Mouse (Mus musculus) fibroblast of lung, adult 2 months (primary cell): ENCODE measurements at regions not wholly inside any gene's neighbourhood (a gene's known extent, or its start where the extent isn't known, plus 50 kb on each side); places are given as distances from the start of the nearest gene placed in this dataset.

ENCODE experiments used
- DNase-seq: peaks from one replicate; pipeline ENCODE4 v3.0.0-alpha.2; 2011; ENCODE audit warnings: low read depth

- no peak for DNase-seq
Measured at GRCm38 (mm10) chr2:179263888-179264287, 178.3 kb upstream of the Cdh4 start.

GRCm38 (mm10) chr2:179265436-179265835 lies 176.8 kb upstream of the Cdh4 start:
- no peak for DNase-seq

DNA sequence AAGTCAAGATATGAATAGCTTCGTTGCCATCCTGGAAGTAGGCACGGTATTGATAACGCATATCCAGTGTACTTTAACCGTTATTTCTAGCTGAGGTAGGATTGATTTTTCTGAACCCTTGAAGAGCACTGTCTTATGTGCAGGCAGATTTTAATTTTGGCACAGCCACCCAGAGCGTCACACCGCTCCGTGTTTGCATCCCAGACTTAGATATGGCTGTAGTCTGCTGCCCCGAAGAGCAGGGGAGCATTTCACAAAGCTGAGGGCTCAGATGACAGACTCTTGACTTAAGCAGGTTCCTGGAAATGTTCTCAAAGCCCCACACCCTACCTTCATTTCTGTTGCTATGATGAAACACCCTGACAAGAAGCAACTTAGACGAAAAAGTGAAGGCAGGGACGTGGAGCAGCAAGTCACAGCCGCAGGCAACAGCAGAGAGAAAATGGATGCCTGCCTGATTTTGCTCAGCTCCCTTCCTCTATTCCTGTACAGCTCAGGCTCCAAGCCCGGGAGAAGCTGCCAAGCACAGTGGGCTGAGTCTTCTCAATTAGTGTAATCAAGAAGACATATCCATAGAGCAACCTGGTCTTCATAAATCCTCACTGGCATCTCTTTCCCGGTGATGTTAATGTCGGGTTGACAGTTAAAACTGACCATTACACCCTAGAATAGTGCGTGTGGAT lies 164.9 kb upstream of the Cdh4 start:
- DNase-seq, result no peak

DNA sequence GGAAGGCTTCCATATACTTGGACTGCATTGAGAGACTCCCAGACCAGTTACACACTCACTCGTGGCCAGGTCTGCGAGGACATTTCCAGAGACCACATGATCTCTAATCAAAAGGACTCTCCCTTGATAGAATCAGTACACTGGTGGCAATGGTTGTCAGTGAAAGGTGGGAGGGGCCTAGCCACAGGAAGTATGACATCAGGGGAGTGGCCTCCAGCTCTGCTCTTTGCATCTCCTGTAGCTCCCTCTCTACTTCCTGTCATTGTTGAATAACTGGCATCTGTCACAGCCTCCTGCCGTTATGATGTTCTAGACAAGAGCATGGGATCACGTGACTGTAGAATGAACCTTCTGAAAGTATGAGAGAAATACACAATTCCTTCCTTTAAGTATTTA lies 164.3 kb upstream of the Cdh4 start:
- no peak for DNase-seq

DNA sequence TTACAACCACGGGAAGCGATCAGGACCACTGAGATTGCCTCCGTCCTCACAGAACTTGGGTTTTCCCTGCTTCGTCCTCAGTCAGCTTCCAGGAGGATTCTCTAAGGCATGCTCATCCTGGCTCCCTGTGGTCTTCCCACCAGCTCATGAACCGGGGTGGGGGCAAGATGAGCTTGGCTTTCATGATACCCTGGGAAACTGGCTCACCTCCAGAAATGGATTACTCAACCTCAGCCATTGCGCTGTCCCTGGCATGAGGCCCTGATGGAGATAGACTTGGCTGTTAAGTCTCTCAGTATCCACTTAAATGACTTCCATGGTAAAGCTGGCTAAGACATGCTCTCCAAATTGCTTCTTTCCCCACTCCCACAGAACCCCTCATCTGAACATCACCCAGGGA lies 160.0 kb upstream of the Cdh4 start:
- DNase-seq, result no peak

DNA sequence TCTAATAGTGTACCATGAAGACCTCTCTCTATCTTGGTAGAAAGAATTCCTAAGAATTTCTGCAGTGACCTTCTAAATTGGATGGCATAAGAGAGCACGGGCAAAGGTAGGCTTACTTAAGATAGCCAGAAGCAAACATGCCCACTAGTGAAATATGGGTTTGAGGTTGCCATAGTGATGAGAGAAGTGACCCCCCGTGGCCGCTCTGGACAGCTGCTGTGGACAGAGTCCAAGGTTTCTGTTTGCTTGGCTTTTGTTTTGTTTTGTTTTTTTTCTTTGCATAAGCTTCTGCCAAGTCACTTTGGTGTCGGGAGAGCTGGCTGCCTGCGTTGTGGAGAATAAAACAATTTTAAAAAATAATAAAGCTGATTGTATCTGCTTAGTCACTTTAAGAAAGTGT lies 151.8 kb upstream of the Cdh4 start:
- DNase-seq, result no peak

DNA sequence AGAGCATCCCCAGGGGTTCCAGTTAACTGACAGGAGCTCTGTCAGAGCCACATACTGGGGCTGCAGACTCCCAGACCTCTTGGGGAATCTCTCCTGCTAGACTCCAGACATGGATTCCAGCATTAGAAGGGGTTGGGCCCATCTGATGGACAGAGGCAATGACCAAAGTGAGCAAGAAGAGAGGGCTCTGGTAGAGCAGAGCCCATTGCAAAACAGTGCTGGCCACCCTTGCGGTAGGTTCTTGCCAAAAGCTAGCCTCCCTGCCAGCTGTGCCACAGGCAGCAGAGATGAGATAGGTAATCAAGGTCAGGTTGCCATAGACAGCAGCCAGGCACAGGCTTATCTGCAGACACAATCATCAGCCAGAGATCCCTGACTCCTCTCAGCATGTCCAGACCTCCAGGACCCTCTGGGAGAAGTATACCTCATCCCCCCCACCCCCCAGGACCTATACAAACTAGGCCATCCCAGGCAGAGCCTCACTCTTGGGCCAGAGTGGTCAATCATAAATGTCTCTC lies 151.1 kb upstream of the Cdh4 start:
- DNase-seq, result no peak

DNA sequence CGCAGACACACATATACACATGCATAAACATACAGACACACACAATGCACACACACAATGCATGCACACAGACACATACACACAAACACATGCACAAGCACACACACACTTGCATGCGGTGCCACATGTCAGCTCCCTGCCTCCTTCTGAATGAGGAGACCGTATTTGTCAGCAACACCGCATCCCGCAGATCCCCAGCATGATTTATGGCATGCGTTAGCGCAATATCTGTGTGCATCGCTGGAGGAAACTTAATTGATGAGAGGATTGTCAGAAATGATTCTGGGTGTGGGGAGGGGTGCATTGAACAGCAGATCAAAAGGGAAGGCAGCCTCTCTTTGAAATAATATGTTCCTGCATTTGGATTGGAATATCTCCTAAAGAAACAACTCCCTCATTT lies 150.3 kb upstream of the Cdh4 start:
- DNase-seq, result no peak

DNA sequence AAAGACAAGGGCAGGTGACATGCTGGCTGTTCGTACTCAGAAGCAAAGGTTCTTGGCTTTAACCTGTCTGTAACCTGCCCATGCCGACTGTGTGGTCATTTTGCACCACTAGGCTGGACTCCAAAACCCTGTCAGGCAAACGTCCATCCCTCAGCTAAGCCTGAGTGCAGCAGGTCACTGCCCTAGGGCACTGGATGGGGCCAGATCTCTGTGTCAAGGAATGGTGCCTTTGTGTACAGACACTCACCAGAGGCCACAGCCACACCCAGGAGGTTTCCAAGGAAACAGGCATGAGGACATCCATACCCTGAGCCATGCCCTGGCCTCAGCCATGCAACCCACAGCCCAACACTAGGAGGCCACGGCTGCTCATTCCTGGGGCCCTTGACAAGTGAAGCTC lies 149.7 kb upstream of the Cdh4 start:
- DNase-seq, result no peak

DNA sequence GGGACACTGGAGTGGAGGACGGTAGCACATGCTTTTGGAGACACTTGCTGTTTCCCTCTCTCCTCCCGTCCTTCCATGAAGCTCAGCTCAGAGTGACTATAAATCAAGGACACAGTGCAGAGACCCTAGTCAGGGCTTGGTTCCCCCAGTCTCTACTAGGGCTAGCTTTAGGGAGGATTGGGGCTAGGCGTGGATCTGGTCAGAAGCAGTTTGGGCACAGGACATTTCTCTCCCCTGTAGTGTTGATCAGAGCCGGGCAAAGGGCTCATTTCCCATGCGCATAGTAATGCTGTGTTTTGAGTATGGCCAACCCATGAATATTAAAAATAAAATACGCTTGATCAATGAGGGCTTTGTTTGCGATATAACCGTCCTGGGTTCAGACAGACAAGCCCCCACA lies 149.1 kb upstream of the Cdh4 start:
- DNase-seq, result no peak

- no peak for DNase-seq
Measured at GRCm38 (mm10) chr2:179297057-179297456, 145.2 kb upstream of the Cdh4 start.

- no peak for DNase-seq
Measured at GRCm38 (mm10) chr2:179303765-179304164, 138.5 kb upstream of the Cdh4 start.

DNA sequence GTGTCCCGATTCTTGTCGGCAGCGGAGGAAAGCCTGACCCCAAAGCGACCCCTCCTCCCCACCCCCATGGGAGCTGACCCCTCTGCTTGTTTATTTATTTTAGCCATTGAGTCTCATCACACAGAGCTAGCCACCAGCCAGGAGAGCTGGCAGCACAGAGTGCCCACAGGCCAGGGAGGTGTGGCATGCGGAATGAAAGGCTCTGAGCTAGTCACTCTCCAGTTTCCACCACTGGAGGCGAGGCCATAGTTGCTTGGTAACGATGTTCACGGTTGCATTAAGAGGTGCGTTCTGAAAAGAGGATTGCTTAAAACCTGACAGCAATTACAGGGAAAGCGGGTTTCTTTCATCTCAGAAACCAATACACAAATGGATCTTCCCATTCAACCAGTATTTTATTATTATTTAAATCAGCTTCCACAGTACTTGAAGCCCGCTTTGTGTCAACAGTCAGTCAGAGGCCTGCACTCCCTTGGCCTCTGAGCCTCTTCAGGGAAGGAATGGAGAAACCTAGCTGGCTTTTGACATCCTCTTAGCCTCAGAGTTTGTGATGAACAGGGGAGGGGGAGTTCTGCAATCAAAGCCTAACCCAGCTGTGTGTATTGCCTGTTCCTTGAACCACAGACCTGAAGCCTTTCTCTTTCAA lies 134.8 kb upstream of the Cdh4 start:
- DNase-seq, result no peak

DNA sequence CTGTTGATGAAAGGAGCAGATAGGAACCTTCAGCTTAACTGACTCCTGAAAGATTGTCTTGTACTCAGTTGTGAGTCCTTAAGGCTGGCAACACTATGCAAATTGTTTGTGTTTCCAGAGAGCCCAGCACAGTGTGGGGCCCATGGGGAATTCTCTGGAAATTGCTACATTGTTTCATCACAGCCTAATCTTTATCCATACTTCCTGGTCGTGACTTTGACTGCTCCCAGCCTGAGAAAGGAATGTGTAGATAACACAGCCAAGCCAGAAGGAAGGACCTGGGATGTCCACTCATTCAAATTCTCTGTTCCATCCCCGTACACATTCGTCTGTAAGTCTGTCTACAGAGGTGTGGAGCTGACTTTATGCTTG lies 134.3 kb upstream of the Cdh4 start:
- no peak for DNase-seq

GRCm38 (mm10) chr2:179318046-179318445 lies 124.2 kb upstream of the Cdh4 start:
- DNase-seq, result no peak

DNA sequence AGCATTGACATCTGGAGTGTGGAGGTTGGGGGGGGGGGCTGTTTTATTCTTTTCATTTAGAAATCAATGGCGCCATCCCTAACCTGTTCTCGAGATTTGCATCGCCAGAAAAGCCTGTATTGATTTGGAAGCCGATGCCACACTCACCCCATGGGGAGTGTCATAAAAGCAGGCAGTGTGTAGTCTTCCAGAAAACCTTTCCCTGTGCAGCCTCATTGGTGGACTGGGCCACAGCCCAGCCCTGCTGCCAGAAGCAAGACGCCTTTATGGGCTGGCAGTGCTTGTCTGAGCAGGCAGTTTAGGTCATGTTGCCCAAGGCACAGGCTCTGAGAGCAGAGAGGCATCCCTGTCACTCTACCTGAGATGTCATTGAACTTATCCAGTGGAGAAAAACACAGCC lies 117.0 kb upstream of the Cdh4 start:
- DNase-seq, result no peak

DNA sequence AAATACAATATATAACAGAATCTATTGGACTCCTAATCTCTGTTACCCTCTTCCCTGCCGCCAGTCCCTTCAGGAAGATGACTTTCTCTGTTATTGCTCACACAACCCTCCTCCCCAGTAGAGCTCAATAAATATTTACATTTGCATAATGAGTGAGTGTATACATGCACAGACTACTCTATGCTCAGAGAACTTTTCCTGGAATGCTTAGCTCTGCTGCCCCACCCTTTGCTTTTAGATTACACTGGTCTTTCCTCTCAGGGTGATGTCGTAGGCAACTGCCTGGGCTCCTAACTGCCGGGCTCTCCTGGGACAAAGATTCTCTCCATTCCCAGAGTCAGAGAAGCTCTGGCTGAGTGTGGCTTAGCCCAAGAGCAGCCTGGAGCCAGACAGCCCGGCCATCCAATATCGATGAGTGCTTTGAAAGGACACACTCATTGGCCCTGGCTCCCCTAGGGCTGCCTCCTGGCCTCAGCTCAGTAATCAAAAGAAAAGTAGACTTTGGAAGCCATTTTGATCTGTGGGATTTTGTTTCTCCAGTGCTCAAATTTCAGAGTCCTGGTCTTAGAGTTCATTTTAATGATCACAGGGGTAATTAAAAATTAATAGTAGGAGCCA lies 109.2 kb upstream of the Cdh4 start:
- no peak for DNase-seq

GRCm38 (mm10) chr2:179333587-179333986 lies 108.6 kb upstream of the Cdh4 start:
- DNase-seq, result no peak

DNA sequence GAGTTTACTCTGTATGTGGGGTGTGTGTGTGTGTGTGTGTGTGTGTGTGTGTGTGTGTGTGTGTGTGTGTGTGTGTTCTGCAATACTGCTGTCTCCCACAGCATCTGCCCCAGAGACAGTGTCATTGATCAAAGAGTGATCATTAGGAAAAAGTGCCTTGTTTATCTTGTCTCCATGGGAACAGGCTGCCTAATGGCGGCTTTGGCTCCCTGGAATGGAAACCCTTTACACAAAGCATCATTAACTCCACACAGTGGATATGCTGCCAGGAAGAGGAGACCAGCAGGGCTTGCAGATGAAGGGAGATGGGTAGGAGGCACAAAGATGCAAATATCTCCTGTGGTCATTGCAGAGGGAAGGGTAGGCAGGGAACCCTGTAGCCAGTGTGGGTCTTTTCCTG lies 106.0 kb upstream of the Cdh4 start:
- DNase-seq, result no peak

GRCm38 (mm10) chr2:179352676-179353075 lies 89.6 kb upstream of the Cdh4 start:
- no peak for DNase-seq

GRCm38 (mm10) chr2:179354866-179355265 lies 87.4 kb upstream of the Cdh4 start:
- DNase-seq, result no peak

GRCm38 (mm10) chr2:179370882-179371546 lies 71.2 kb upstream of the Cdh4 start:
- DNase-seq, result no peak

DNA sequence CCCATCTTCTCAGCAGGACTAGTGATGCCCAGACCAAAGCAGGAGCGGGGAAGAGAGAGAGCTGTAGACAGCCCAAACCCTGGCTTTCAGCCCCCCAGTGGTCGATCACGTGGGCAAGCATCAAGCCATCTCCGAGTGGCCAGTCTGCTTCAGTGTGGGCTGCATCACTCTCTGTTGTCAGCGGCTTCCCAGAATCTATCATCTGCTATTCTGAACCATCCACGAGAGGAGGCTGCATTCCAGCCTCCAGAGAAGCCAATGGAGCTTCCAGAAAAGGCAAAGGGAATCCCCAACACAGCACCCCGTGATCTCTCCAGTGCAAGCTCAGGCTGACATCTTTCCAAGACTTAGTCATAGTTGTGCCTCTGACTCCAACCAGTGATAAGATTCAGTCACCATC lies 70.7 kb upstream of the Cdh4 start:
- no peak for DNase-seq
